Mouse (Mus musculus) kidney, adult 2 months (tissue): Measurements from ENCODE around the gene Golim4. TPM values are rescaled to one million over a fixed set of nuclear protein-coding genes. Genes with fewer than 3 reads are reported as not detected.

Source experiments
- DNase-seq: peaks from one replicate; pipeline ENCODE4 v3.0.0; 2021
- H3K27ac ChIP-seq: fragments of 200-500 bp; 2 replicates; pipeline ENCODE4 v1.5.1; 2012; ENCODE audit warnings: low read depth, low read length, control low read depth, inconsistent platforms; ENCODE audit not compliant: insufficient read depth
- H3K27me3 ChIP-seq: fragments of 200-500 bp; replicated peaks from 2 replicates; pipeline ENCODE4 v1.6.1; 2012; ENCODE audit warnings: mild to moderate bottlenecking, moderate library complexity, low read length, inconsistent platforms; ENCODE audit not compliant: control insufficient read depth, insufficient read depth
- H3K36me3 ChIP-seq: fragments of 200-500 bp; 2 replicates; pipeline ENCODE4 v1.6.1; 2012; ENCODE audit warnings: mild to moderate bottlenecking, moderate library complexity, low read length, inconsistent platforms; ENCODE audit not compliant: control insufficient read depth, insufficient read depth
- H3K4me1 ChIP-seq: fragments of 200-500 bp; 2 replicates; pipeline ENCODE4 v1.6.1; 2011; ENCODE audit warnings: low read length; ENCODE audit not compliant: control insufficient read depth, insufficient read depth
- H3K4me3 ChIP-seq: fragments of 200-500 bp; 2 replicates; pipeline ENCODE4 v1.5.1; 2011; ENCODE audit warnings: mild to moderate bottlenecking, low read depth, low read length, control low read depth; ENCODE audit not compliant: insufficient read depth
- CTCF ChIP-seq: fragments of 200-500 bp; conservative IDR thresholded peaks from 2 replicates; pipeline ENCODE4 v1.5.1; 2011; ENCODE audit warnings: low read depth, mild to moderate bottlenecking, control low read depth, low read length, moderate library complexity, mixed read lengths; ENCODE audit not compliant: insufficient read depth, insufficient read length
- POLR2A ChIP-seq: fragments of 200-500 bp; IDR thresholded peaks from one replicate; pipeline ENCODE4 v1.6.1; 2011; ENCODE audit warnings: low read depth, low read length, control low read depth
- WGBS: fragments of 180-500 bp; shearing (Covaris S2); methylation state at CpG from one replicate; pipeline ENCODE4 v1.1.7; 2018; 5-methylcytosine and 5-hydroxymethylcytosine counted together
- polyA plus RNA-seq: library from polyadenylated mRNA; depleted of rRNA; stranded (reverse); fragments of >200 nt; gene quantifications from 2 replicates; pipeline ENCODE4 v1.2.3, GENCODE M21; 2012; rRNA removed

Gene Golim4
- polyA plus RNA-seq, 1 experiment = 16.9 TPM

DNA sequence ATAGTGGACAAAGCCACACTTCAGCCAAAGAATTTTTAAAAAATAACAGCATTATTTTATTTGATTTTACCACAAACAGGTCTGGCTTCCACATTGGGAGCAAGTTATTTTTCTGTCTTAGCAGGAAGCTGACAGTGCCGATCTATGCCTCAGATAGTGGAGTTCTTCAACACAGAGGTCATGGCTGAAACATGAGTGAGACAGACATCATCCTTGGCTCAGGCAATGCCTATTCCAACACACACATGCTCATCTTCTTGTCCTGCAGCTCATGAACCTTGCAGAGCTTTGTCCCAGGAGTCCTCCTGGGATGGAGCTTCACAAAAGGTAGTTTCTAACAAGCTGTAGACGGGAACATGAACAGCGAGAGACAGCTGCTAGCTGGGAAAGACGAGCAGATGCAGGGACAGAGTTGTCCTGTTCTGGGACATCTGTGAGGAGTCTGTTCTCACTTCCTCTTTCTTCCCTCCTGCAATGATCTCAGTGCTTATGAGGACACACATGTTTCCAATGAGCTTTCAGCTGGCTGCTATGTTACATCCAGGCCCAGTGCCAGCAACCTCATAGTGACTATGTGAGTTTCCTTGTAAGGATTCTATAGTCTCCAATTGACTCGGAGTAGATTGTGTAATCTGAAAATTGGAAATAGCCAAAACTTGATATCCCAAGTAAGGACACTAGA is 121.3 kb downstream of the Golim4 start:
- 78% methylated on average over 5 of the region's 5 CpGs for WGBS

DNA sequence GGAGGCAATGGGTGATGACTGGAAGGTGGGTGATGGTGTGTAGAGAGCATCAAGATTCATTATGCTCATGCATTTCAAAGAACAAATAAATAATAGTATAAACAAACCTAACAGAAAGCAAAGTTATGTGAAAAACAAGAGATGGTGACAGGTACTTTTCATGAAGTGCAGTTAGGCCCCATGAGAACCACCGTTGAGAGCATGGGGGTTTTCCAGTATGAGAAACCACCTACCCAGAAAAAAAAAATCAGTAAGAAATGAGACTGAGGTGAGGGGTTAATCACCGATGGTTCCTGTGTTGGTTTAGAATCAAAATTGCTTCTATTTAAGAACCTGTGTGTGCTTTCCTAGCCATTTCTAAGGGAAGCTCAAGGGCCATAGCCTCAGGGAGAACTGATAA is 121.9 kb downstream of the Golim4 start:
- H3K36me3 ChIP-seq = no peaks in the 10 kb centered on the region
- no peaks in the 10 kb centered on the region for H3K4me1 ChIP-seq
- WGBS = 73% methylated on average over 2 of the region's 2 CpGs
- H3K4me3 ChIP-seq = no peak overlapping the region
- TF ChIP-seq CTCF = no peak
- TF ChIP-seq POLR2A = no peak
- no peaks in the 10 kb centered on the region for H3K27me3 ChIP-seq
- no peak for DNase-seq
- no peak overlapping the region for H3K27ac ChIP-seq

More for the DNA sequence above, 121.3 kb downstream of the Golim4 start:
- H3K4me1 ChIP-seq = no peaks in the 10 kb centered on the region
- H3K27me3 ChIP-seq = no peaks in the 10 kb centered on the region
- H3K4me3 ChIP-seq = no peak overlapping the region
- H3K27ac ChIP-seq = no peak overlapping the region
- peak; percentile 16 for DNase-seq
- H3K36me3 ChIP-seq = no peaks in the 10 kb centered on the region
- TF ChIP-seq POLR2A (no peak), CTCF (no peak)

Other genes with a start within 250 kb of the Golim4 start
- not detected in 2 replicates for gene Gm29133, start 208.8 kb downstream of the Golim4 start, polyA plus RNA-seq
- gene Fstl5, start 117.3 kb upstream of the Golim4 start, polyA plus RNA-seq = 0.12 and 0.22 TPM in 2 replicates